Mouse (Mus musculus) MEL (cell line): ENCODE data around the gene Cd83. TPM values are rescaled to one million over a fixed set of nuclear protein-coding genes. Genes with fewer than 3 reads are reported as not detected.

Source experiments
- DNase-seq: peaks from one replicate; pipeline ENCODE4 v3.0.0; 2011; ENCODE audit warnings: low read depth, low spot score
- H3K27ac ChIP-seq: 2 replicates; pipeline ENCODE4 v1.5.1; 2012; ENCODE audit warnings: low read depth, mild to moderate bottlenecking, control low read depth, low read length, moderate library complexity; ENCODE audit not compliant: control insufficient read depth
- H3K27me3 ChIP-seq, 2 experiments: fragments of 150-350 bp in 1 of 2; sonication (generic) in 1 of 2; 2 replicates each; pipeline ENCODE4 v1.6.1; 2012; ENCODE audit warnings: low read length in 2 of 2, mild to moderate bottlenecking in 2 of 2, improper control_type of control experiment in 1 of 2, moderate library complexity in 1 of 2; ENCODE audit not compliant: insufficient read depth in 2 of 2, control insufficient read depth in 1 of 2
- H3K36me3 ChIP-seq, 2 experiments: 2 replicates each; pipeline ENCODE4 v1.6.1; 2012 to 2014; ENCODE audit warnings: low read length in 2 of 2, improper control_type of control experiment in 1 of 2, inconsistent platforms in 1 of 2, mild to moderate bottlenecking in 1 of 2; ENCODE audit not compliant: insufficient read depth in 2 of 2, control insufficient read depth in 1 of 2
- H3K4me1 ChIP-seq, 2 experiments: fragments of 150-350 bp in 1 of 2; sonication (generic) in 1 of 2; 2 replicates each; pipeline ENCODE4 v1.6.1; 2012; ENCODE audit warnings: low read length in 2 of 2, improper control_type of control experiment in 1 of 2, mild to moderate bottlenecking in 1 of 2; ENCODE audit not compliant: insufficient read depth in 2 of 2, control insufficient read depth in 1 of 2
- H3K4me3 ChIP-seq, 2 experiments: fragments of 150-350 bp in 1 of 2; sonication (generic) in 1 of 2; 2 replicates each; pipeline ENCODE4 v1.5.1; 2012; ENCODE audit warnings: low read depth in 2 of 2, low read length in 2 of 2, mild to moderate bottlenecking in 2 of 2, moderate library complexity in 2 of 2, control low read depth in 1 of 2, improper control_type of control experiment in 1 of 2; ENCODE audit not compliant: control insufficient read depth in 1 of 2, insufficient read depth in 1 of 2
- H3K79me2 ChIP-seq: 2 replicates; pipeline ENCODE4 v1.6.1; 2012; ENCODE audit warnings: mild to moderate bottlenecking, low read length, moderate library complexity; ENCODE audit not compliant: control insufficient read depth, poor library complexity, insufficient read depth
- H3K9ac ChIP-seq: 2 replicates; pipeline ENCODE4 v1.6.1; 2012; ENCODE audit warnings: low read depth, mild to moderate bottlenecking, control low read depth, low read length, moderate library complexity; ENCODE audit not compliant: control insufficient read depth, poor library complexity, severe bottlenecking
- H3K9me3 ChIP-seq: fragments of 150-350 bp; sonication (generic); replicated peaks from 2 replicates; pipeline ENCODE4 v1.6.1; 2012; ENCODE audit warnings: mild to moderate bottlenecking, low read length, improper control_type of control experiment, moderate library complexity; ENCODE audit not compliant: insufficient read depth
- CHD1 ChIP-seq: IDR thresholded peaks from 2 replicates; pipeline ENCODE4 v1.6.1; 2012; ENCODE audit warnings: low read depth, mild to moderate bottlenecking, inconsistent platforms, low read length, improper control_type of control experiment
- CTCF ChIP-seq, 3 experiments: IDR thresholded peaks in 2 of 3; conservative IDR thresholded peaks in 1 of 3; 2 replicates each; pipeline ENCODE4 v1.5.1; 2011 to 2012; ENCODE audit warnings: low read length in 3 of 3, low read depth in 2 of 3, mild to moderate bottlenecking in 2 of 3, improper control_type of control experiment in 1 of 3, inconsistent platforms in 1 of 3, mixed read lengths in 1 of 3, moderate library complexity in 1 of 3; ENCODE audit not compliant: control insufficient read depth in 1 of 3, insufficient read depth in 1 of 3, poor library complexity in 1 of 3, severe bottlenecking in 1 of 3
- ELF1 ChIP-seq: IDR thresholded peaks from 2 replicates; pipeline ENCODE4 v1.6.1; 2014; ENCODE audit warnings: low read depth, mild to moderate bottlenecking, inconsistent platforms, low read length, improper control_type of control experiment, moderate library complexity
- EP300 ChIP-seq, 2 experiments: IDR thresholded peaks; 2 replicates each; pipeline ENCODE4 v1.6.1; 2011; ENCODE audit warnings: improper control_type of control experiment in 2 of 2, low read length in 2 of 2, low read depth in 1 of 2, mild to moderate bottlenecking in 1 of 2
- ETS1 ChIP-seq: IDR thresholded peaks from 2 replicates; pipeline ENCODE4 v1.6.1; 2012; ENCODE audit warnings: low read depth, mild to moderate bottlenecking, inconsistent platforms, low read length, improper control_type of control experiment, moderate library complexity
- HCFC1 ChIP-seq: IDR thresholded peaks from 2 replicates; pipeline ENCODE4 v1.6.1; 2012; ENCODE audit warnings: low read depth, mild to moderate bottlenecking, inconsistent platforms, low read length, improper control_type of control experiment, moderate library complexity
- POLR2A ChIP-seq, 2 experiments: IDR thresholded peaks; 2 replicates each; pipeline ENCODE4 v1.6.1; 2011 to 2012; ENCODE audit warnings: low read length in 2 of 2, mild to moderate bottlenecking in 2 of 2, control low read depth in 1 of 2, improper control_type of control experiment in 1 of 2, low read depth in 1 of 2, moderate library complexity in 1 of 2; ENCODE audit not compliant: control insufficient read depth in 1 of 2, insufficient read depth in 1 of 2, poor library complexity in 1 of 2
- POLR2AphosphoS5 ChIP-seq: IDR thresholded peaks from 2 replicates; pipeline ENCODE4 v1.6.1; 2012; ENCODE audit warnings: low read depth, borderline replicate concordance, mild to moderate bottlenecking, inconsistent platforms, low read length, moderate library complexity, mixed read lengths
- TAL1 ChIP-seq: IDR thresholded peaks from 2 replicates; pipeline ENCODE4 v1.6.1; 2012; ENCODE audit warnings: mild to moderate bottlenecking, inconsistent platforms, low read length, moderate library complexity, mixed read lengths
- TCF12 ChIP-seq: IDR thresholded peaks from 2 replicates; pipeline ENCODE4 v1.6.1; 2014; ENCODE audit warnings: low read depth, mild to moderate bottlenecking, inconsistent platforms, low read length, improper control_type of control experiment, moderate library complexity
- UBTF ChIP-seq: IDR thresholded peaks from 2 replicates; pipeline ENCODE4 v1.6.1; 2012; ENCODE audit warnings: low read depth, mild to moderate bottlenecking, inconsistent platforms, low read length, improper control_type of control experiment, moderate library complexity, borderline replicate concordance; ENCODE audit not compliant: insufficient read depth
- USF1 ChIP-seq: IDR thresholded peaks from 2 replicates; pipeline ENCODE4 v1.6.1; 2014; ENCODE audit warnings: low read depth, mild to moderate bottlenecking, inconsistent platforms, low read length, improper control_type of control experiment, moderate library complexity
- USF2 ChIP-seq, 2 experiments: IDR thresholded peaks; 2 replicates each; pipeline ENCODE4 v1.6.1; 2011 to 2012; ENCODE audit warnings: improper control_type of control experiment in 2 of 2, low read length in 2 of 2, borderline replicate concordance in 1 of 2, inconsistent platforms in 1 of 2, low read depth in 1 of 2, mild to moderate bottlenecking in 1 of 2; ENCODE audit not compliant: insufficient read depth in 1 of 2
- ZC3H11A ChIP-seq: IDR thresholded peaks from 2 replicates; pipeline ENCODE4 v1.6.1; 2012; ENCODE audit warnings: low read depth, mild to moderate bottlenecking, inconsistent platforms, low read length, improper control_type of control experiment
- ZKSCAN1 ChIP-seq: IDR thresholded peaks from 2 replicates; pipeline ENCODE4 v1.6.1; 2012; ENCODE audit warnings: low read depth, mild to moderate bottlenecking, inconsistent platforms, low read length, improper control_type of control experiment, moderate library complexity
- ZMIZ1 ChIP-seq: IDR thresholded peaks from 2 replicates; pipeline ENCODE4 v1.6.1; 2012; ENCODE audit warnings: low read depth, mild to moderate bottlenecking, inconsistent platforms, low read length, improper control_type of control experiment, moderate library complexity
- polyA plus RNA-seq, 2 experiments: library from polyadenylated mRNA; stranded (reverse) in 1 of 2; unstranded in 1 of 2; fragments of >175 nt in 1 of 2; fragments of >200 nt in 1 of 2; gene quantifications; 2 replicates each; pipeline versions ENCODE4 v1.2.1 to v1.2.4; 2012; ENCODE audit warnings: low replicate concordance in 2 of 2, low read depth in 1 of 2; ENCODE audit not compliant: insufficient read length in 2 of 2, insufficient read depth in 1 of 2, missing spikeins in 1 of 2
- total RNA-seq: library from RNA; depleted of rRNA; stranded (reverse); fragments of 300-350 nt; gene quantifications from 2 replicates; pipeline ENCODE4 v1.2.3, GENCODE M21; 2012

Cd83 gene
- total and polyA plus RNA-seq, 3 experiments = not detected

GRCm38 (mm10) chr13:43754455-43755128, 30.0 kb upstream of the Cd83 start:
- Histone ChIP-seq H3K27ac (no peak overlapping the region), H3K9me3 (no peaks in the 10 kb centered on the region), H3K79me2 (no peaks in the 10 kb centered on the region), H3K4me3 (no peak overlapping the region), H3K27me3 (no peaks in the 10 kb centered on the region)
- no peak for DNase-seq
- TF ChIP-seq EP300 (IDR thresholded peaks at IDR 0.05; ENCODE audit: low read depth in 1 of 2, low read length in 2 of 2) = no peak
- TF ChIP-seq CHD1 = no peak
- TF ChIP-seq POLR2A (IDR thresholded peaks at IDR 0.05; ENCODE audit: control insufficient read depth in 1 of 2, insufficient read depth in 1 of 2, low read depth in 1 of 2, low read length in 2 of 2, poor library complexity in 1 of 2) = no peak
- TF ChIP-seq ZKSCAN1 = no peak
- TF ChIP-seq, all 39 proteins: peak for 0
- H3K9ac ChIP-seq = no peak overlapping the region
- H3K36me3 ChIP-seq = no peaks in the 10 kb centered on the region
- H3K4me1 ChIP-seq = no peaks in the 10 kb centered on the region

- Histone ChIP-seq H3K4me1 (no peaks in the 10 kb centered on the region), H3K4me3 (no peak overlapping the region)
- TF ChIP-seq UBTF = no peak
- TF ChIP-seq USF2 (IDR thresholded peaks at IDR 0.05; ENCODE audit: borderline replicate concordance in 1 of 2, insufficient read depth in 1 of 2, low read depth in 1 of 2, low read length in 2 of 2) = no peak
- TF ChIP-seq TAL1 = no peak
- no peak for TF ChIP-seq TCF12
- no peak for TF ChIP-seq ZC3H11A
- TF ChIP-seq POLR2AphosphoS5 = no peak
- no peak for TF ChIP-seq ZMIZ1
- TF ChIP-seq POLR2A (IDR thresholded peaks at IDR 0.05; ENCODE audit: control insufficient read depth in 1 of 2, insufficient read depth in 1 of 2, low read depth in 1 of 2, low read length in 2 of 2, poor library complexity in 1 of 2) = no peak
- TF ChIP-seq ELF1 = no peak
- TF ChIP-seq USF1 = no peak
- TF ChIP-seq ETS1 = no peak
- no peak for TF ChIP-seq HCFC1
- no peak for TF ChIP-seq EP300 (IDR thresholded peaks at IDR 0.05; ENCODE audit: low read depth in 1 of 2, low read length in 2 of 2)
- no peak for TF ChIP-seq CTCF (IDR thresholded peaks at IDR 0.05 in 2 of 3, conservative IDR thresholded peaks at IDR 0.05 in 1 of 3; ENCODE audit: control insufficient read depth in 1 of 3, insufficient read depth in 1 of 3, low read depth in 2 of 3, low read length in 3 of 3, poor library complexity in 1 of 3, severe bottlenecking in 1 of 3)
- TF ChIP-seq, all 39 proteins: peak for 0
- H3K9me3 ChIP-seq = no peaks in the 10 kb centered on the region
- no peaks in the 10 kb centered on the region for H3K79me2 ChIP-seq
- no peaks in the 10 kb centered on the region for H3K27me3 ChIP-seq
- no peaks in the 10 kb centered on the region for H3K36me3 ChIP-seq
- no peak for DNase-seq
- no peak overlapping the region for H3K9ac ChIP-seq
- no peak overlapping the region for H3K27ac ChIP-seq
These were observed 29.0 kb upstream of the Cd83 start for GRCm38 (mm10) chr13:43755573-43755972.
